Mouse (Mus musculus): ENCODE results near the gene Zmym5. TPM values are rescaled to one million over a fixed set of nuclear protein-coding genes. Genes with fewer than 3 reads are reported as not detected.
"Not testable (repeated sequence)": the region's sequence is repeated elsewhere in the genome, so short reads cannot be mapped to it uniquely, and the experiment has no call there.

The Zmym5 gene
- polyA plus RNA-seq, 1 experiment from 2014 or later: 18.3 TPM

DNA sequence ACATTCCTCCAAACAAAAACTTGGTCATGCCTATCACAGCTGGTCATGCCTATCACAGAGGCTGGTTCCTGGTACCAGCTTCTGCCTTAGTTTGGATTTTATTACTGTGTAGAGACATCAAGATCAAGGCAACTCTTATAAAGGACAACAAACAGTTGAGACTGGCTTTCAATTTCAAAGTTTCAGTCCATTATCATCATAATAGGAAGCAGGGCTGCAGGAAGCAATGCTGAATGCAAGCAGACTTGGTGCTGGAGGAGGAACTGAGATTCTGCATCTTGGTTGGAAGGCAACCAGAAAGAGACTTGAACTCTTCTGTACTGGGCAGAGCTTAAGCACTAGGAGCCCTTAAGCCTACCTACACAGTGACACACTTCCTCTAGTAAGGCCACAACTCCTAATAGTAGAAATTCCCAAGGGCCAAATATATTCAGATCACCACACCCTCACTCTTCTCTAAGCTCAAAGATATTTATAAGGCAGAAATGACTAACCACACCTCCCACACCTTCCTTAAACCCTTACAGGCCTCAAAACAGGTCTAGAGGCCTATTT is 19.1 kb upstream of the Zmym5 start:
- no peaks in the 10 kb centered on the region; the same call in 1 of the 2 replicates for H3K9me3 ChIP-seq (replicated peaks; ENCODE audit: control insufficient read depth, low read length)
- no peak overlapping the region for H3K4me2 ChIP-seq
- no peak overlapping the region for H3K4me3 ChIP-seq (ENCODE audit: low read depth, low read length)
- H3K9ac ChIP-seq (ENCODE audit: low read depth, low read length): no peak overlapping the region
- H3K36me3 ChIP-seq (ENCODE audit: control insufficient read depth, insufficient read depth, low read length): no peaks in the 10 kb centered on the region
- H3K27me3 ChIP-seq (ENCODE audit: control insufficient read depth, insufficient read depth, low read length): no peaks in the 10 kb centered on the region
- ATAC-seq (replicated peaks; ENCODE audit: insufficient number of reproducible peaks, low FRiP score, low TSS enrichment): no peak
- H3K4me1 ChIP-seq (ENCODE audit: control insufficient read depth, insufficient read depth, low read length): no peaks in the 10 kb centered on the region
- H3K27ac ChIP-seq (ENCODE audit: low read depth, low read length): no peak overlapping the region

DNA sequence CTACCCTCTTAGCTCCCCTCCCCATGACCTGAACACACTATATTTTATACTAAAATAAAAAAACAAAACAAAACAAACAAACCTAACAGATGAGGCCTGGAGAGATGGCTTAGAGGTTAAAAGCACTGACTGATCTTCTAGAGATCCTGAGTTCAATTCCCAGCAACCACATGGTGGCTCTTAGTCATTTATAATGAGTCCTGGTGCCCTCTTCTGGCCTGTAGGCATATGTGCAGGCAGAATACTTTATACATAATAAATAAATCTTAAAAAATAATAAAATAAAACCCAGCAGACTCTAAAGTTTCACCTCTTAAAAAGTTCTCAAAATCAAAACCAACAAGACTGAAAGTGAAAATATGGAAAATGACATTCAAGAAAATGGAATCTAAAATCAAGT is 13.0 kb upstream of the Zmym5 start:
- Histone ChIP-seq H3K9me3 (replicated peaks; ENCODE audit: control insufficient read depth, low read length) (no peaks in the 10 kb centered on the region), H3K4me2 (no peak overlapping the region), H3K9ac (ENCODE audit: low read depth, low read length) (no peak overlapping the region), H3K36me3 (ENCODE audit: control insufficient read depth, insufficient read depth, low read length) (no peaks in the 10 kb centered on the region), H3K4me1 (ENCODE audit: control insufficient read depth, insufficient read depth, low read length) (no peaks in the 10 kb centered on the region), H3K4me3 (ENCODE audit: low read depth, low read length) (no peak overlapping the region), H3K27ac (ENCODE audit: low read depth, low read length) (no peak overlapping the region), H3K27me3 (ENCODE audit: control insufficient read depth, insufficient read depth, low read length) (no peaks in the 10 kb centered on the region)
- no peak for ATAC-seq (replicated peaks; ENCODE audit: insufficient number of reproducible peaks, low FRiP score, low TSS enrichment)

DNA sequence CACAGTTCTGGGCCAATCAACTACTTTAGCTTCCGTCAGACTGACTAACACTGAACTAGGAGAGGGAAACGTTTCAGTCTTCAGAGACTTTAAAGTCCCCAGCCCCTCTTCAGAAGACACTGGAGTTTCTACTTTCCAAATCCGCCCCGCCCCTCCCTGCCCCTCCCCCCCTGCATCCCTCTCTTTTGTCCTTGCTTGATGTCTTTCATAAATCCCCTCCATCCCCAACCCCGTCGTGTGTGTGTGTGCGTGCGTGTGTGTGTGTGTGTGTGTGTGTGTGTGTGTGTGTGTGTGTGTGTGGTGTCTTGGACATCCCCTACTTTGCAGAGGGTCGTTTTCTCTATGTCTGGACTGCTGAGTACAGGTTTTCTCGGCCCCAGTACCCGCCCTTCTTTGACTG is 6.1 kb upstream of the Zmym5 start:
- ATAC-seq (replicated peaks; ENCODE audit: insufficient number of reproducible peaks, low FRiP score, low TSS enrichment): no peak
- Histone ChIP-seq H3K4me2 (no peak overlapping the region; the same call in 1 of the 2 replicates), H3K27me3 (ENCODE audit: control insufficient read depth, insufficient read depth, low read length) (0 out of 2 replicates have a peak, but pooled peaks cover 2% of the 10 kb centered on the region), H3K4me3 (ENCODE audit: low read depth, low read length) (no peak overlapping the region), H3K4me1 (ENCODE audit: control insufficient read depth, insufficient read depth, low read length) (peaks cover 7% of the 10 kb centered on the region), H3K36me3 (ENCODE audit: control insufficient read depth, insufficient read depth, low read length) (no peaks in the 10 kb centered on the region), H3K9me3 (replicated peaks; ENCODE audit: control insufficient read depth, low read length) (no peaks in the 10 kb centered on the region), H3K9ac (ENCODE audit: low read depth, low read length) (no peak overlapping the region), H3K27ac (ENCODE audit: low read depth, low read length) (no peak overlapping the region)
- WGBS (ENCODE audit: insufficient replicate concordance): 16% methylated on average over 11 of the region's 11 CpGs

DNA sequence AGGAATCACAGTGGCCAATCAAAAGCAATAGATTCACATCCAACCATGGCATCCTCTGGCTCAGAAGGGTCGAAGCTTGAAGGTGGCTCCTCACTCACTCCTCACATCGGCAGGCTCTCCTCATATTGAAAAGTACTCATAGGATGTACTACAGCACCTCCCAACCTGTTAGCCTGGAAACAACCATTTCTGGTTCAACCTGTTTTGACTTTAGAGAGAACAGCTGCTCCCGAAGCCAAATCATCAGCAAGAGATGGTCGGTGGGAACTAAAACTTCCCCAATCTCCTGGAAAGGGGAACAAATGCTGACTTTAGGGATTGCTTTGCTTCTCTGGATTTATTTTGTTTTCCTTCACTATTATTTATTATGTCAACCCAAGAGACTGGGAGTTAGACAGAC is 5.6 kb upstream of the Zmym5 start:
- peaks cover 7% of the 10 kb centered on the region for H3K4me1 ChIP-seq (ENCODE audit: control insufficient read depth, insufficient read depth, low read length)
- no peak overlapping the region for H3K9ac ChIP-seq (ENCODE audit: low read depth, low read length)
- no peak overlapping the region for H3K27ac ChIP-seq (ENCODE audit: low read depth, low read length)
- no peak overlapping the region for H3K4me3 ChIP-seq (ENCODE audit: low read depth, low read length)
- H3K36me3 ChIP-seq (ENCODE audit: control insufficient read depth, insufficient read depth, low read length): no peaks in the 10 kb centered on the region
- H3K4me2 ChIP-seq: no peak overlapping the region
- no peak for ATAC-seq (replicated peaks; ENCODE audit: insufficient number of reproducible peaks, low FRiP score, low TSS enrichment)
- 68% methylated on average over 4 of the region's 4 CpGs for WGBS (ENCODE audit: insufficient replicate concordance)
- H3K9me3 ChIP-seq (replicated peaks; ENCODE audit: control insufficient read depth, low read length): no peaks in the 10 kb centered on the region
- 0 out of 2 replicates have a peak, but pooled peaks cover 2% of the 10 kb centered on the region for H3K27me3 ChIP-seq (ENCODE audit: control insufficient read depth, insufficient read depth, low read length)

DNA sequence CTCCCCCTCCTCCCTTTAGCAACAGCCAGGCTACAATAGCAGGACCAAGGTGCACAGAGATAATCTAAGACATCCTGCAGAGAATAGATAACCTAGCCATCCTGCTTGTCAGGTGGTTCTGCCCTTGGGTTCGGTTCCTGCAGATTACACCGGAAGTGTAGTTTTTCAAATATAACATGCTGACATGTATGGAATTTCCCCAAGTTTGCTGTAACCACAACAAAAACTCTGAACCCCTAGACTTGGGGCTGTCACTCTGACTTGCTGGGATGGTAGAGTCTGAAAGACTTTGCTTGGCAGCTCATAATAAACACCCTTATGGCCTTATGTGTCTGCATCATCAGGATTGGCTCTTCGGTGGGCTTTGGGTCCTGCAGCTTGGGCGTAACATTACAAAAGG is 5.0 kb upstream of the Zmym5 start:
- peaks cover 7% of the 10 kb centered on the region for H3K4me1 ChIP-seq (ENCODE audit: control insufficient read depth, insufficient read depth, low read length)
- no peaks in the 10 kb centered on the region for H3K9me3 ChIP-seq (replicated peaks; ENCODE audit: control insufficient read depth, low read length)
- H3K9ac ChIP-seq (ENCODE audit: low read depth, low read length): no peak overlapping the region
- H3K4me2 ChIP-seq: no peak overlapping the region
- H3K27ac ChIP-seq (ENCODE audit: low read depth, low read length): no peak overlapping the region
- no peak overlapping the region for H3K4me3 ChIP-seq (ENCODE audit: low read depth, low read length)
- no peak for ATAC-seq (replicated peaks; ENCODE audit: insufficient number of reproducible peaks, low FRiP score, low TSS enrichment)
- WGBS (ENCODE audit: insufficient replicate concordance): 82% methylated on average over 4 of the region's 4 CpGs
- H3K36me3 ChIP-seq (ENCODE audit: control insufficient read depth, insufficient read depth, low read length): no peaks in the 10 kb centered on the region
- 0 out of 2 replicates have a peak, but pooled peaks cover 2% of the 10 kb centered on the region for H3K27me3 ChIP-seq (ENCODE audit: control insufficient read depth, insufficient read depth, low read length)

DNA sequence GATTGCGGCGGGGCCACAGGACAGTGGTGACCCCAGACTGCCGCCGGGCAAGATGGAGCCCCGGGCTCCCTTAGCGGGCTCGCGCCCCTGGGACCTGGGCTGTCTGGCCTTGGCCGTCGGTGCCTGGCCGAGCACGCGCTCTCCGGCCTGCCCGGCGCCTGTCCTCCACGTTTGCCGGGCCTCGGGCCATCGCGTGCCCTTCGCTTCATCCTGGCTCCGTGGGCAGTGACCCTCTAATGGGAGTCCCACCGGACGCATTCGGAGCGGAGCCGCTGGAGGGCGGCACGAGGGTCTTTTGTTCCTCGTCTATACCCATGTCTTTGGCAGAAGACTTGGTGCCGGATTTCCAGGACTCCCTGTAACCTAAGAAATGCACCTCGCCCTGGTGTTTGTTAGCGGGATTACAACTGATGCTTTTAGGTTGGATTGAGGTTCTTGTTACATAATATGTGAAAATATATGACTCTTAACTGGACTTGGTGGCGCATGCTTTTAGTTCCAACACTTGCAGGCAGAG is 1.1 kb upstream of the Zmym5 start:
- Histone ChIP-seq H3K4me1 (ENCODE audit: control insufficient read depth, insufficient read depth, low read length) (peaks cover 10% of the 10 kb centered on the region), H3K9me3 (replicated peaks; ENCODE audit: control insufficient read depth, low read length) (no peaks in the 10 kb centered on the region), H3K4me3 (ENCODE audit: low read depth, low read length) (peak overlapping the region; percentile 55), H3K27ac (ENCODE audit: low read depth, low read length) (peak overlapping the region; percentile 92), H3K27me3 (ENCODE audit: control insufficient read depth, insufficient read depth, low read length) (0 out of 2 replicates have a peak, but pooled peaks cover 2% of the 10 kb centered on the region), H3K9ac (ENCODE audit: low read depth, low read length) (peak overlapping the region; percentile 78), H3K4me2 (peak overlapping the region; percentile 76), H3K36me3 (ENCODE audit: control insufficient read depth, insufficient read depth, low read length) (no peaks in the 10 kb centered on the region)
- WGBS (ENCODE audit: insufficient replicate concordance): 1% methylated on average over 35 of the region's 35 CpGs
- ATAC-seq (replicated peaks; ENCODE audit: insufficient number of reproducible peaks, low FRiP score, low TSS enrichment): peak; percentile 36

DNA sequence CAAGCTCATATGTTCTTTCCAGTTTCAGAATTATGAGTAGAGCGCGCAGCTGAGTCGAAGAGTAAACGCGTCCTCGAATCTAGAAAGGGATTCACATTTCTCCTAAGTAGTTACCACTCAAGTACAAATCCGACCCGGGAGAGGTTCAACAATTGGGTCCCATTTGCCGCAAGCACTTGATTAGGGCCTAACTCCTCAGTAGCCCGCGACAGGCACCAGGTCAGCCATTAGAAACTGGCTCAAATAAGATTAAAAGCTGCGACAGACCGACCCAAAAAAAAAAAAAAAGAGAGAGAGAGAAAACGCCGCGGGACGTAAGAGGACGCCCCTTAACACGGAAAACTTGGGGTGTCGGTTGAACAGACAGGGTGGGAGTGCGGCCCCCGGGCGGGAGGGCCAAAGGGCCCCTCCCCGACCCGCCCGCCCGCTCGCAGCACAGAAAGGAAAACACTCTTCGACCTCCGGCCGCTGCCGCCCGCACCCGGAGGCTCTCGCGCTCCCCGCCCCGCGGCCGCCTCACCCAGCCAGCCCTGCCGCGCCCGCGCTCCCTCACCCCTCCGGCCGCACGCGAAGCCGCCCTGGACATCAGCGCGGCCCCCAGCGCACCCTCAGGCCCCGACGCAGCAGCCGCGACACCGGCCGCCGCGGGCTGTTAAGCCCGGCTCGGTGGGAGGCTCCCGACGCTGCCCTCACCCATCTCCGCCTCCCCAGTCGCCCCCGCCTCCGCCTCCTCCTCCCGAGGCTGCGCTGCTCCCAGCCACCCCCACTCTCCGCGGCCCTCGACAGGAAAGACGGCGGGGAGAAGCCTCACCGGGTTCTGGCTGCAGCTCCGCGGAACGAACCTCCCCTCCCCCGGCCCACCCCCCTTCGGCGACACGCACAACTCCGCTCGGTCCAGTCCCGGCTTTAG is 480 bp downstream of the Zmym5 start:
- H3K9ac ChIP-seq (ENCODE audit: low read depth, low read length): peak overlapping the region; percentile 73
- peak overlapping the region; percentile 92 for H3K27ac ChIP-seq (ENCODE audit: low read depth, low read length)
- H3K27me3 ChIP-seq (ENCODE audit: control insufficient read depth, insufficient read depth, low read length); H3K9me3 ChIP-seq (replicated peaks; ENCODE audit: control insufficient read depth, low read length); H3K36me3 ChIP-seq (ENCODE audit: control insufficient read depth, insufficient read depth, low read length): not testable (repeated sequence)
- WGBS (ENCODE audit: insufficient replicate concordance): under 1% methylated on average over 32 of the region's 86 CpGs
- peak; percentile 78 for ATAC-seq (replicated peaks; ENCODE audit: insufficient number of reproducible peaks, low FRiP score, low TSS enrichment)
- H3K4me1 ChIP-seq (ENCODE audit: control insufficient read depth, insufficient read depth, low read length): peaks cover 10% of the 10 kb centered on the region
- H3K4me2 ChIP-seq: peak overlapping the region; percentile 68
- peak overlapping the region; percentile 79 for H3K4me3 ChIP-seq (ENCODE audit: low read depth, low read length)

DNA sequence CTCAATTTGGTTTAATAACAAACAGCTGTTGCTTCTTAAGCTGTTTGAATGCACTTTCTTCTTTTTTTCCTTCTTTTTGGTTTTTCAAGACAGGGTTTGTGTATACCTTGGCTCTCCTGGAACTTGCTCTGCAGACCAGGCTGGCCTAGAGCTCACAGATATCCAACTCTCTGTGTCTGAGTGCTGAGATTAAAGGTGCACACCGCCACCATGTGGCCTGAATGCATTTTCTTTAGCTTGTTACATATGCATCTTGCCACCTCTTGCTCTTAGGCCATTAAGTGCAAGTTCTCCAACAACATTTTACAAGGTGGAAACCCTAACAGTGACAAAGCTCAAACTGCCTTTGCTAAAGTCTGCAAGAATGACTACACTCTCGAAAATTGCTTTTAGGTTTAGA is 18.3 kb downstream of the Zmym5 start:
- Histone ChIP-seq H3K27me3 (ENCODE audit: control insufficient read depth, insufficient read depth, low read length) (no peaks in the 10 kb centered on the region), H3K9ac (ENCODE audit: low read depth, low read length) (no peak overlapping the region), H3K36me3 (ENCODE audit: control insufficient read depth, insufficient read depth, low read length) (peaks cover 19% of the 10 kb centered on the region), H3K27ac (ENCODE audit: low read depth, low read length) (no peak overlapping the region), H3K4me1 (ENCODE audit: control insufficient read depth, insufficient read depth, low read length) (no peaks in the 10 kb centered on the region), H3K4me3 (ENCODE audit: low read depth, low read length) (no peak overlapping the region), H3K4me2 (no peak overlapping the region), H3K9me3 (replicated peaks; ENCODE audit: control insufficient read depth, low read length) (no peaks in the 10 kb centered on the region)
- WGBS (ENCODE audit: insufficient replicate concordance): 37% methylated on average over 2 of the region's 2 CpGs
- ATAC-seq (replicated peaks; ENCODE audit: insufficient number of reproducible peaks, low FRiP score, low TSS enrichment): no peak

Measured in heart, embryonic 11.5 days (tissue).